Mouse (Mus musculus) liver, adult 2 months (tissue): ENCODE data around the gene Cdiptos. TPM values are rescaled to one million over a fixed set of nuclear protein-coding genes. Genes with fewer than 3 reads are reported as not detected.
A peak's percentile ranks its signal among the peaks of the same experiment; 100 is the strongest.

Experiments used
- DNase-seq: peaks from one replicate; pipeline ENCODE4 v3.0.0-alpha.2; 2011; ENCODE audit warnings: low read depth, low spot score; ENCODE audit errors: extremely low read depth
- H3K27ac ChIP-seq: fragments of 200-500 bp; replicated peaks from 2 replicates; pipeline ENCODE4 v1.5.1; 2012; ENCODE audit warnings: low read depth, mild to moderate bottlenecking, control low read depth, inconsistent platforms, low read length; ENCODE audit not compliant: insufficient read depth
- H3K27me3 ChIP-seq: fragments of 200-500 bp; 2 replicates; pipeline ENCODE4 v1.6.1; 2012; ENCODE audit warnings: mild to moderate bottlenecking, moderate library complexity, low read length, inconsistent platforms; ENCODE audit not compliant: control insufficient read depth, insufficient read depth
- H3K36me3 ChIP-seq: fragments of 200-500 bp; 2 replicates; pipeline ENCODE4 v1.6.1; 2012; ENCODE audit warnings: low read length, inconsistent platforms; ENCODE audit not compliant: control insufficient read depth, insufficient read depth
- H3K4me1 ChIP-seq: fragments of 200-500 bp; 2 replicates; pipeline ENCODE4 v1.6.1; 2011; ENCODE audit warnings: low read length; ENCODE audit not compliant: control insufficient read depth, insufficient read depth
- H3K4me3 ChIP-seq: fragments of 200-500 bp; 2 replicates; pipeline ENCODE4 v1.5.1; 2011; ENCODE audit warnings: low read depth, mild to moderate bottlenecking, control low read depth, low read length, moderate library complexity; ENCODE audit not compliant: insufficient read depth
- H3K79me2 ChIP-seq: fragments of 200-500 bp; 2 replicates; pipeline ENCODE4 v1.6.1; 2012; ENCODE audit warnings: inconsistent platforms, mild to moderate bottlenecking, low read length, moderate library complexity; ENCODE audit not compliant: control insufficient read depth, insufficient read depth
- H3K9ac ChIP-seq: fragments of 200-500 bp; 2 replicates; pipeline ENCODE4 v1.6.1; 2012; ENCODE audit warnings: low read depth, mild to moderate bottlenecking, control low read depth, inconsistent platforms, low read length
- CTCF ChIP-seq: fragments of 200-500 bp; IDR thresholded peaks from 2 replicates; pipeline ENCODE4 v1.5.1; 2011; ENCODE audit warnings: low read depth, low read length, control low read depth
- POLR2A ChIP-seq: fragments of 200-500 bp; IDR thresholded peaks from 2 replicates; pipeline ENCODE4 v1.6.1; 2011; ENCODE audit warnings: low read length, control low read depth; ENCODE audit not compliant: insufficient read depth; ENCODE audit errors: extremely low read depth
- WGBS: fragments of 180-500 bp; shearing (Covaris S2); methylation state at CpG from one replicate; pipeline ENCODE4 v1.1.7; 2018; 5-methylcytosine and 5-hydroxymethylcytosine counted together
- polyA plus RNA-seq: library from polyadenylated mRNA; depleted of rRNA; stranded (reverse); fragments of >200 nt; gene quantifications from 2 replicates; pipeline ENCODE4 v1.2.3, GENCODE M21; 2012
- total RNA-seq: library from RNA; depleted of rRNA; stranded (reverse); fragments of >200 nt; gene quantifications from 2 replicates; pipeline ENCODE4 v1.2.3, GENCODE M21; 2014

The Cdiptos gene
- total and polyA plus RNA-seq, 2 experiments = 0.09 to 0.23 TPM

DNA sequence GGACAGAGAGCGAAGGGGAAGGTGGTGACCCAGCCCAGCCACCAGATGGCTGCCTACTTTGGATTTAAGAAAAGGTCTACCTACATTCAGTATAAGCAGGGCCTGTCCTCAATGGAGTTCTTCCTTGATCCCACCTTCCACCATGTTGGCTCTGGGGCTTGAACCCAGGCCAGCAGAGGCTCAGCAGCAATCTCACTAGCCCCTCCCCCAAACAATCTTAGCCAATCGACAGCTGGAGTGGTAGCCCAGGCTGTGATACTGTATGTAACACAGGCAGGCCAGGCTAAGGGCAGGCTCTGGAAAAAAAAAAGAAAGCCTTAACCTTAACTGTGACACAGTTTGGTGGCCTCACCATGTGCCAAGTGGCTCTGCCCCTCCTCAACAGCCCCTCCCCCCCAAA, 35.8 kb upstream of the Cdiptos start:
- H3K4me1 ChIP-seq = peaks cover 39% of the 10 kb centered on the region
- no peaks in the 10 kb centered on the region for H3K36me3 ChIP-seq
- TF ChIP-seq CTCF = no peak
- no peak for TF ChIP-seq POLR2A
- no peaks in the 10 kb centered on the region for H3K27me3 ChIP-seq
- H3K4me3 ChIP-seq = no peak overlapping the region
- DNase-seq = no peak
- no peak overlapping the region for H3K27ac ChIP-seq
- H3K79me2 ChIP-seq = peaks cover 16% of the 10 kb centered on the region; the same call in 1 of the 2 replicates
- no peak overlapping the region for H3K9ac ChIP-seq
- 87% methylated on average over 2 of the region's 2 CpGs for WGBS

DNA sequence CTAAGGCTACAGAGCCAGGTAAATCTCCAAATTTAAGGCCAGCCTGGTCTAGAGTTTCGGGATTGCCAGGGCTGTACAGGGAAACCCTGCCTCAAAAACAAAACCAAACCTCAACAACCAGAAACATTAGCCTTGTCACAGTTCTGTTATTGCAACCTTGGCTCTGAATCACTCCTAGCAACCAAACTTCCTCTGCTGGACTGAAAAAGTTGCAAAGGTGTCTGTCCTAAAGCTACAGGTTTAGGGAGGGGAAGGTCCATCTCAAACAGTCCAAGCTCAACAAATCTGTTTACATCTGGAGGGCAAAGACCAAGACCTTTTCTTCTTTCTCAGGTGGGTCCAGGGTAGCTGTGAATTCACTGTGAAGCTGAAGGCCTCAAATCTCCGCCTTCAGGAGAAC, 35.2 kb upstream of the Cdiptos start:
- Histone ChIP-seq H3K9ac (no peak overlapping the region), H3K4me3 (no peak overlapping the region), H3K27ac (peak overlapping the region; percentile 5), H3K36me3 (no peaks in the 10 kb centered on the region), H3K79me2 (peaks cover 16% of the 10 kb centered on the region; the same call in 1 of the 2 replicates), H3K27me3 (no peaks in the 10 kb centered on the region), H3K4me1 (peaks cover 36% of the 10 kb centered on the region)
- TF ChIP-seq POLR2A (no peak), CTCF (no peak)
- peak; percentile 53 for DNase-seq
- WGBS = 94% methylated on average over 2 of the region's 2 CpGs

DNA sequence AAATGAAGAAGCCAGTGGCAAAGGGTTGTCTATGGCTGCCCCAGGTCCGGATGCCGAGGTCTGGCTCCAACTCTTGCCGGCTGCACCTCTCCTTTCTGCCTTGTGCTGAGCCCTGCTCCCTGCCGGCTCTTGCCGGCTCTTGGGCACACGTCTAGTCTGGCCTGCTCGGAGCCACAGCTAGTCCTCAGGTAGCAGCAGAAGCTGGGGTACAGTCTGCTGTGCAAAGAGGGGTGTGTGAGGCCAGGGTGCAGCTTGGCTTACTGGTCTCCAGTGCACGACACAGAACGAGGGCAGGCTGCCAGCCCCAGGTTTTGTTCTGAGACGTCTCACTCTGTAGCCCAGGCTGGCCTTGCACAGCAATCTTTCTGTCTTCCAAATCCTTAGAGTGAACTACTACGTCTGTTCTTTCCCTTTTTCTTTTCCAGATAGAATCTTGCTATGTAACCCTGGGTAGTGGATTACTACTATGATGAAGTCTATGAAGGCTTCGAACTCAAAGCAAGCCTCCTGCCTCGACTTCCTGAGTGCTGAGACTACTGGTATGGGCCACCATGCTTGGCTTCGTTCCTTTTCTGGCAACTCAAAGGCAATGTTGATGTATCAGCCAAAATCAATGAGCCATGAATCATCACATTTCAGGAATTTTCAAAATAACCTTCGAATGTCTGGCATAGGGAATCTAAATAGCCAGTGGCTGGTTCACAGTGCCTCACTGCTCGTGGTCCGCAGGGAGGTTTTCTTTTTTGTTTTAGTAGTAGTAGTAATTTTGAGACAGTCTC, 33.6 kb upstream of the Cdiptos start:
- H3K27ac ChIP-seq = peak overlapping the region; percentile 61
- peak; percentile 77 for DNase-seq
- peaks cover 16% of the 10 kb centered on the region; the same call in 1 of the 2 replicates for H3K79me2 ChIP-seq
- H3K9ac ChIP-seq = no peak overlapping the region
- H3K4me3 ChIP-seq = no peak overlapping the region
- 60% methylated on average over 17 of the region's 17 CpGs for WGBS
- no peak for TF ChIP-seq CTCF
- no peaks in the 10 kb centered on the region for H3K36me3 ChIP-seq
- H3K27me3 ChIP-seq = no peaks in the 10 kb centered on the region
- peaks cover 31% of the 10 kb centered on the region for H3K4me1 ChIP-seq

DNA sequence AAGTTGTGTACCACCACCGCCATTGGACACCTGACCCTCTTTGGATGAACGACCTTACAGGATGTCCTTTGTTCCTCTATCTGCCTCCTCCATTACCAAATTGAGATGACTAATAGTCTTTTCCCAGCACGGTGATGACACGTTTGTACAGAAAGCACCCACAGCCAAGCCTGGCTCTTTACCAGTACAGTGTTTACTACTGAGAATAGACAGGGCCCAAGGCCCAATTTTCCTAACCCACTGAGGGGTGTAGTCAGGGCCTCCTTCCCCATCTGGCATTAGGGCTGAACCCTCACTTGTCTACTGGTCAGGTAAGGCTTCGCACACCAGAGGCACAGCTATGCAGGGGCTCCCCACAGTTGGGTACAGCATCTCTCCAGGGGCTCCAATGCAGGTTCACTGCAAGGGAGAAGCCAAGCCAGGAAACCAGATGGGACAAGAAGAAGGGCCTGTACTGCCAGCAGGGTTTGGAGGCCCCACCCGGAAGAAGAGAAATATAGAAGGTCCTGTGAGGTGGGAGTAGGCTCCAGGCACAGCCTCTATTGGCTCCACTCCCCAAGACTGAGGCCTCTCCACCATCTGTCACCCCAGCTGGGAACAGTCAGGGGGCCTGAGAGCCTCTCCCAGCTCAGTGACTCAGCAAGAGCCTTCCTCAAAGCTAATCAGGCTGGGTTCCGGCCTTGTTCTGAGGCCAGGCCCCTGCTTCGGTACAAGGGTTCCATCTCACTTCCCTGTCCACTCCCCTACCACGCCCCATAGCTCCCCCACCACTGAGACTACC, 32.5 kb upstream of the Cdiptos start:
- peak overlapping the region; percentile 81 for H3K27ac ChIP-seq
- H3K79me2 ChIP-seq = peaks cover 7% of the 10 kb centered on the region; the same call in 1 of the 2 replicates
- DNase-seq = peak; percentile 29
- WGBS = 52% methylated on average over 9 of the region's 9 CpGs
- no peaks in the 10 kb centered on the region for H3K36me3 ChIP-seq
- peak overlapping the region; percentile 31 for H3K9ac ChIP-seq
- TF ChIP-seq CTCF (no peak), POLR2A (no peak)
- H3K27me3 ChIP-seq = no peaks in the 10 kb centered on the region
- no peak overlapping the region for H3K4me3 ChIP-seq
- peaks cover 36% of the 10 kb centered on the region for H3K4me1 ChIP-seq

DNA sequence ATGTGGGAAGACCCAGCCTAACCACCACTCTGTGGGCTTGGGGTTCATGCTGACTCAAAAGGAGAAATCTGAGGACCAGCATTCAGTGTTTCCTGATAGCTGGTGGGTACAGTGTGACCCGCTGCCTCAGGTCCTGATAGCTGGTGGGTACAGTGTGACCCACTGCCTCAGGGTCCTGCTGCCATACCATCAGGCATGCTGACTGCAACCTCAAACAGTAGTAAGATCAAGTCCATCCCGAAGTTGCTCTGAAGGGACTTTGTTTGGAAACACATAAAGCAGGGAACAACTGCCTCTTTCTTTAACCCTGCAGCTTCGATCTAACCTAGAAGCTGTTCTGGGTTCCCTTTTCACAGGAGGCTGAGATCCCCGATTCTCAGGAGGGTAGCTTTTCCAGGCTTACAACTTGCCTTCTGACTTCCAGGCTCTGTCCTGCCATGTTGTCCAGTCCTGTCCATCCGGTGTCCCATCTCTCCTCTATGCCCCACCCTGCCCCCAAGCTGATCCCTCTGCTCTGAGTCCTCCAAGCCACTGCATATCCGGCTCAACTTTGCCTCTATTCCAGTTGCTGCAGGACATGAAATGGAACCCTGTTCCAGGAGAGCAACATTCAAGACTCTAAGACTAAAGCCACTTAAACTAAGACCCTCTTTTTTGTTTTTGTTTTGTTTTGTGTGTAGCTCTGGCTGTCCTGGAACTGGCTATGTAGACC, 31.6 kb upstream of the Cdiptos start:
- no peak for DNase-seq
- H3K9ac ChIP-seq = no peak overlapping the region
- no peaks in the 10 kb centered on the region for H3K36me3 ChIP-seq
- TF ChIP-seq POLR2A (no peak), CTCF (no peak)
- no peaks in the 10 kb centered on the region for H3K27me3 ChIP-seq
- H3K79me2 ChIP-seq = no peaks in the 10 kb centered on the region
- H3K4me3 ChIP-seq = no peak overlapping the region
- H3K27ac ChIP-seq = 0 out of 2 replicates have a peak overlapping the region, but pooled peaks have one; percentile 8
- H3K4me1 ChIP-seq = peaks cover 31% of the 10 kb centered on the region
- WGBS = 86% methylated on average over 6 of the region's 6 CpGs
